Mouse (Mus musculus) thymus, postnatal 10 days (tissue): ENCODE results near the gene Atp5g3.
A peak's percentile ranks its signal among the peaks of the same experiment; 100 is the strongest.
"Not testable (repeated sequence)": the region's sequence is repeated elsewhere in the genome, so short reads cannot be mapped to it uniquely, and the experiment has no call there.

Experiments used
- DNase-seq, 2 experiments: peaks; one replicate each; pipeline ENCODE4 v3.0.0; 2021; ENCODE audit warnings: low spot score in 2 of 2

Gene Atp5g3

DNA sequence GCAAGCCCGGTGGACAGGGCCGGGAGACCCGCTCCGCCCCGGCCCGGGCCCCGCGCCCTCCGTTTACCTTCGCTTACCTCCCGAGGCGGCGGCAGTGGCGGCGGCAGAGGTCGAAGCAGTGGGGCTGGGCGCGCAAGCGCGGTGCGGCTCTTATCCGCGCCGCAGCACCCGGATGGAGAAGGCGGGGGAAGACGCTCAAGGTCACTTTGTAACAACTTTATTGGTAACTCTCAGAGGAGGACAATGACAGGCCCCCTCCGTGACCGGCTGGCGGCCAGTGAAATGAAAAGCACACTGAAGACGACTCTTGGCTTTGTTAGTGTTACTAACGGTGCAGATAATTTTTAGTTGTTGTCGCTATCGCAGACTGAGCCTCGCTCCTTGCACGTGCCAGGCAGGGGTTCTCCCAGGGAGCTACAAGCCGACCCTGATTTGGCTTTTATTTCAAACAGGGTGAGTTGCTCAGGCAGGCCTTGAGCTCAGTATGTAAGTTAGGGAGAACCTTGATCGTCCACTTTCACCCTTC is at the start of gene Atp5g3:
Gene Atp5g3 (minus strand): TSS at position 152 of the 526 bp plus-strand sequence.
- DNase-seq, result peak; percentile 89 to 90

DNA sequence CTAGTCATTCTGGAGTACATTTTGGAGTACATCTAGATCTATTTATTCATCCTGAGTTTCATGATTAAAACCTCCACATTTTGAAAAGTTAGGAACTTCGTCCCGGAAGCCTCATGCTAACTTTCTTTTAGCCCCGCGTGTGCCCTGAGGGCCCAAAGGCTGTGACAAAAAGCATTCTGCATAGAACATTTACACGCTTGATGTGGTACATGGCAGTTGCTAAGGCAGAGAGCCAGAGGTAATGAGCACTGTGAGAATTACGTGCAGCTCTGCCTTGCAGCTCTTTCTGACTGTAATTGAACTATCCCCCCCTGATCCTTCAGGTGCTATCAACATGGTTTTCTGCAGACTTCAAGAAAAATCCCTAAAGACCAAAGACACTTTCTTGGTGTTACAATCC is 47.2 kb upstream of the Atp5g3 start:
- DNase-seq, result no peak

DNA sequence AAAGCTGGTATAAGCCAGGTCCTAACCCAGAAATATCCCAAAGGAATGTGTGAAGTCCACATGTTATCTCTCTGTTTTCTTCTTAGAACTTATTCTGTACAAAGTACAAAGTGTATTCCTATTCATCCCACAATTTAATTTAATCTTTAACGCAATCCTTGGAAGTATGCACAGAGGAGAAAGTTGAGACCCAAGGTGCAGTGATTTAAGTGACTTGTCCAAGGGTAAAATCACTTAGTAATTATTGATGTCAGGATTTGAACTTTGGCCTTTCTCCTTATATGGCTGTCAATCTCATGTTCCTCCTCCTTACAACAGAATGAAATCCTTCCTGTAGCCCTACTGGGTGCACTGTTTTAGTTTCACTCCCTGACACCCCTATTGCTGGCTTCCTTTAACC is 42.5 kb upstream of the Atp5g3 start:
- no peak for DNase-seq

DNA sequence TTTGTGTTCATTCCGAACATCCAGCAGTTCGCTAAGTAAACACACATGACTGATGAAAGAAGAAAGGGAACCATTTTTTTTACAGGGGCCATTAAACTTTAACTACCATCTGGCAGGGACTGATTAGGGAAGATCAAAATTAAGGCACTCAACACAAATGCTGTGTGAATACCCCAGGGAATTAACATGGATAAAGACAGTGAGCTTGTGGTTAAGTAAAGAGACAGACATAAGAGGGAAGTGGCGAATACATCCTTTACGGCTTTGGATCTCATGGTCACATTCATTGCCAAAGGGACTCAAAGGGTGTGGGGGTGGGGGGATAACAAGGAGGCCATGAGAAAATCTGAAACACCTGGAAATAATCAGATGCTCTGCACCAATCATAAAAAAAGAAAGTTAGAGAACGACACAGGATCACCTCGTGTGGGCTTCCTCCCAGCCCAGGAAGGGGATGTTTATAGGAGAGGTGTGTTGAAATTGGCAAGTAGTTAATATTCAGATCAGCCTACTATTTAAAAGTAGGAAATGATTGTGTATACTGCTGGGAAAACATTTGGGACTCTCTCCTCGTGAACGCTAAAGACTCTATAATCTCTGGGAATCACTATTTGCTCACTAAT is 41.6 kb upstream of the Atp5g3 start:
- DNase-seq, result no peak

DNA sequence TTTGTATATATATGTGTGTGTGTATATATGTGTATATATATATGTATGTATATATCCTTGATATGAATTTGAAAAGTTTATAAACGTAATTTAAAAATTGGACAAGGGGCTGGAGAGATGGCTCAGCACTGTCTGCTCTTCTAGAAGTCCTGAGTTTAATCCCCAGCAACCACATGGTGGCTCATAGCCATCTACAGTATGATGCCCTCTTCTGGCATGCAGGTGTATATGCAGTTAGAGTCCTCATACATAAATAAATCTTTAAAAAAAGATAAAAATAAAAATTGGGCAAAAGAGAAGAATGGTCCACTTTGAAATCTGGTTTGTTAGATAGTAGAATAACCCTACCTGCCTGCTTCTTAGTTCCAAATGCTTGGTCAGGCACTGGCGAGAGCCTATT is 36.2 kb upstream of the Atp5g3 start:
- no peak for DNase-seq

DNA sequence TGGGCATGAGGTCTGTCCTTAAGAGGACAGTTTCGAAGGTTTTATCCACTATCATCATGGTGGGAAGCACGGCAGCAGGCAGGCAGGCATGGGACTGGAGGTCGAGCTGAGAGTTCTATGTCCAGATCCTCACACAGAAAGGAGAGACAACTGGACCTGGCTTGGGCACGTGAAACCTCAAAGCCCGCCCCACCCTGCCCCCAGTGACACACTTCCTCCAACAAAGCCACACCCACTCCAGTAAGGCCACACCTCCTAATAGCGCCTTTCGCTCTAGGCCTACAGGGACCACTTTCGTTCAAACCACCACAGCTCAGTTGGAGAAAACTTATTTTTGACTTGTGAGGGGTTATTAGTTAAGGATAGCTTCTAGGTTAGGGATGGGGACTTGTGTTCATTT is 32.6 kb upstream of the Atp5g3 start:
- DNase-seq, result no peak

DNA sequence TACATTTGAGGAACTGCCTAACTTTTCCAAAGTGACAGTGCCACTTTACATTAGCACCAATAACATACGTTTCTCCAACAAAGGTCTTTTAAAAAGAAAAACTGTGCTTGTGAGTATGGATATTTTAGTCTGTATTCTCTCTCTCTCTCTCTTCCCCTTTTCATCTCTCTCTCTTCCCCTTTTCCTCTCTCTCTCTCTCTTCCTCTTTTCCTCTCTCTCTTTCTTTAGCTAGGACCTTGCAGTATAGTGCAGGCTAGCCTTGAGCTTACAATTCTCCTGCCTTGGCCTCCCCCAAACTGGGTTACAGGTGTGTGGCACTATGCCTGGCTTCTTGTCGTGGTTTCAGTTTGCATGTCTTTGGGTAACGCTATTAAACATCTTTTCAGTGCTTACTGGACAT is 31.7 kb upstream of the Atp5g3 start:
- DNase-seq, result no peak

DNA sequence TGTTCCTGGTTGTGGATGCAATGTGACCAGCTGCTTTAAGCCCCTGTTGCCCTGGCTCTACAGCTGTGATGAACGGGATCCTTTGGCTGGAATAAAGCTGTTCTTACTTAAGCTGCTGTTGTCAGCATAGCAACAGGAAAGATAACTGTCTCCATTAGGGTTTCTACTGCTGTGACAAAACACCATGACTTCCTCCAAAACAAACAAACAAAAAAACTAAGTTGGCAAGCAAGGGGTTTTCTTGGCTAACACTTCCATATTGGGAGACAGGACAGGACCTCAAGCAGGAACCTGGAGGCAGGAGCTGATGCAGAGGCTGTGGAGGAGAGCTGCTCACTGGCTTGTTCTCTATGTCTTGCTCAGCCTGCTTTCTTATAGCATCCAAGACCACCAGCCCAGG is 30.2 kb upstream of the Atp5g3 start:
- DNase-seq, result no peak

DNA sequence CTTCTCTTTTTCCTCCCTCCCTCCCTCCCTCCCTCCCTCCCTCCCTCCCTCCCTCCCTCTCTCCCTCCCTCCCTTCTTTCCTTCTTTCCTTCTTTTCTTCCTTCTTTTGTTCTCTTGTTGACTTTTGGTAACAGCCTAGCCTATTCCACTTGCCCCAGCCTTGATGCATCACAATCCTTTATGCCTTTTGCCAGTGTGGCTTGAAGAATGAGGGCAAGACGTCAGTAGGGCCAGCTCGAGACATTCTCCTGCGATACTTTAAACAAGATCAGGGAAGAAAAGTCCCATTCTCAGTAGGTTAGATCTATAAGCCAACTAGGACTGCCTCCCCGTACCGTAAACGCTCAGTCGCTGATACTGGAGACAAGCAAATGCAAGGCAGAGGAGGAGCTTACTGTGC is 29.3 kb upstream of the Atp5g3 start:
- DNase-seq, result no peak

DNA sequence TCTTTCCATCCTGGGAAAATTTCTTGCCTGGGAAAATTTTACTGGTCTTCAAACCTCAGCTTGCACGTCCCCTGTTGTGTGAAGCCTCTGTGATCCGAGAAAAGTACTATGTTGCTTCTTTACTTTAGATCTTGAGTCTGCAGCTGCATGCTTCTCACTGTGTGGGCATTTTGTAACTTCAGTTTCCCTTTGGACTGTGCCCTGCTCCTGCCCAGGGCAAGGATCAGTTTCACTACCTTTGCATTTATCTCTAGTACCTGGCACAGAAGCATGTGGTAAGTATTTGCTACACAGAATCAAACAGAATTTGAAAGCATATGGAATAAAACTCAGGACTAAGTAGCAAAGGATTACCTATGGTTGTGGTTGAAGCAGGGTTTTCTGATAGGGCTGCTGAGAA is 27.8 kb upstream of the Atp5g3 start:
- DNase-seq, result no peak

DNA sequence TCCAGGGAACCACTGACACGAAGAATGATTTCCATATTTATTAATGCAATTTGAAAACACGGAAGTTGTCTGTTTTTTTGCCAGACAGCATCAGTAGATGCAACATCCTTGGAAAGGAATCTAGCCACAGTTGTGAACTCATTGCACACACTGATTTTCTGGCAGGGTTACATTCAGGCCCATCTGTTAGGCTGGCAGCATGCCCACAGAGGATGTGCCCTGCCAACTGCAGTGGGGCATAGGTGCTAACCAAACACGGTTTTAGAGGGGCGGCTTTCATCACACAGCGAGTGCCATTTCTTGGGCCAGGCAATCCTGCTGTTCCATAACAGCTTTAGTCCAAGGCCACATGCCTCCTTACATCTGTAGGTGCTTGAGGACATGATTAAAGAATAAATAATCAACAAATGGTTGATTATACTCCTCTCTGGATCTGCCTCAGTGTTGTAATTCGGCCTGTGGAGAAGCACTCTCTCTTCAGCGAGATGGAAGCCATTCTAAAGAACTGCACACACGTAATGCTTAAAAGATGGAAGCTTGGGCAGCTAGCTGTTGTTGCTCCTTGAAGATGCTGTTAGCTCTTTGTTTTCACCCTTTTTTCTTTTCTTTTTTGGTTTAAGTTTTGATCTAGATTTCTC is 21.7 kb upstream of the Atp5g3 start:
- no peak for DNase-seq

DNA sequence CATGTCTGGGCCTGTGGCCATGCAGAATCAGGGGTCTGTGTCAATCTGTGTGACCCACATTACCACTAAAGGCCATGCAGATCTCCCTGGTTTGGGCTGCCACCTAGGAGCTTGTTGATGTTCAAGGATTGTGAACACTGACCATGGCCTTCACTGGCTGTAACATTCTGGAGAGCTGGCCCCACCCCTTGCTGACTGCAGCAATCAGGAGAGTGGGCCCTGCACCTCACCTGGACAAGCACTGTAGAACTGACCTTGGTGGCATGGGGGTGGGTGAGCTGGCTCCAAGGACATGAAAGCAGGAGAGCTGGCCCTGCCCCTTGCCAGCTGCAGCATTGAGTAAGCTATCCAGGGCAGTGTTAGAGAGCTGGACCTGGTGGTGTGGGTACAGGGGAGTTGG is 16.6 kb upstream of the Atp5g3 start:
- no peak for DNase-seq

DNA sequence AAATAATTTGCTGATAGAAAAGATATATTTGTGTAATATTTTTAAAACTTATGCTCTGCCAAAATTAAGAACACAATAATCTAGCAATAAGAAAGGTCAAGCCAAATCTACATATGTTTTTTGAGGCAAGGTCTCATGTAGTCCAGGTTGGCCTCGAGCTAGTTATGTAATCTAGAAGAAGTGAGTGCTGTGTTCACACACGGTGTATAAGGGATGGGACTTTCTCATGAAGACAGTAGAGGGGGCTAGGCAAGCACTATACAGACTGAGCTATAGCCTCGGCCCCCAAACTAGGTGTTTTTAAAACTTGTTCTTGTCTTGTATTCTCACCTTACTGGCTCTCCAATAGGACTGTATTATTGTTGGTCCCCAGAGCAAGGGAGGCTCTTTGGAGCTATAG is 14.4 kb upstream of the Atp5g3 start:
- no peak for DNase-seq

DNA sequence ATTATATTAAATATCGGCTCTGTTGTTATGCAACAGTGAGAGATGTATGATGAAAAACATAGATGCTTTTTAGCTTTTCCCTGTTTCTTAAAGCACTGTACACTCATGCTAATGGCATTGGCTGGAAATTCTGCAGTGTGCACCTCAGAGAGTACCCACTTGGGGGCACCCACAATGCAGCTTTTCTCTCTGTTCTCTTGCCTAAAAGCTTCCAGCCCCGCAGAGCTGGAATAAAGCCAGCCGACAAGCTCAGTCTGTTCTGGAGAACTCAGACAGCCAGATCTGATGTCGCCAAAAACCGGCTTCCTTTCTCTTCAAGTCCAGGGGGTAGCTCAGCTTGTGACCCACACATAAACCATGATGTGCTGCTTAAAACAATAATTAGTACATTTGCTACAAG is 14.0 kb upstream of the Atp5g3 start:
- peak in 1 of 2 experiments; percentile 22 for DNase-seq

DNA sequence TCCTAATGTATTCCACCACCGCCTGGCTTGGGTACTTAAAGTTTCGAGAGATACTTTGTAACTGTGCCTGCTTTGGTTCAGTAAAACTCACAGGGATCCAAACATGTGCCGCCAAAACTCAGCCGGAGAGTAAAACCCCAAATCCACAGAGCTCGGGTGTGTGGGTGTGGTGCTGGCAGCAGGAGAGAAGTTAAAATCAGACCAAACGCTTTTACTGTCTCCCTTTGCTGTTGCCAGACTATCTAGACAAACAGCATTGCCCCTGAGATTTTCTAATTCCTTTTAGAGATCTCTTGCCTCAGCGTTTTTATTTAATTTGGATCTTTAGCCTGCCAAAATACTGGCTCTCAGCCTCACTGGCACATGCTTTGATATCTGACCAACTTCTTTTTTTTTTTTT is 8.5 kb upstream of the Atp5g3 start:
- no peak for DNase-seq

DNA sequence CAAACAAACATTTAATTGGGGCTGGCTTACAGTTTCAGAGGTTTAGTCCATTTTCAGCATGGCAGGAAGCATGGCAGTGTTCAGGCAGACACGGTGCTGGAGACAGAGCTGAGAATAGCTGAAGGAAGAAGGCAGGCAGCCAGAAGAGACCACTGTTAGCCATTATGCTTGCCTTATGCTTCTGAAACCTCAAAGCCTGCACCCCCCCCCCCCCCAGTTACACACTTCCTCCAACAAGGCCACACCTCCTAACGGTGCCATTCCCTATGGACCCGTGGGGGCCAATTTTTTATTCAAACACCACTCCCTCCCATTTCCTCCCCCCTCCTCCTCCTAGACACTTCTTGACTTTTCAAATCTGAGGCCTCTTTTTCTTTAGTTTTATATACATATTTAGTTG is 1.1 kb upstream of the Atp5g3 start:
- no peak for DNase-seq

DNA sequence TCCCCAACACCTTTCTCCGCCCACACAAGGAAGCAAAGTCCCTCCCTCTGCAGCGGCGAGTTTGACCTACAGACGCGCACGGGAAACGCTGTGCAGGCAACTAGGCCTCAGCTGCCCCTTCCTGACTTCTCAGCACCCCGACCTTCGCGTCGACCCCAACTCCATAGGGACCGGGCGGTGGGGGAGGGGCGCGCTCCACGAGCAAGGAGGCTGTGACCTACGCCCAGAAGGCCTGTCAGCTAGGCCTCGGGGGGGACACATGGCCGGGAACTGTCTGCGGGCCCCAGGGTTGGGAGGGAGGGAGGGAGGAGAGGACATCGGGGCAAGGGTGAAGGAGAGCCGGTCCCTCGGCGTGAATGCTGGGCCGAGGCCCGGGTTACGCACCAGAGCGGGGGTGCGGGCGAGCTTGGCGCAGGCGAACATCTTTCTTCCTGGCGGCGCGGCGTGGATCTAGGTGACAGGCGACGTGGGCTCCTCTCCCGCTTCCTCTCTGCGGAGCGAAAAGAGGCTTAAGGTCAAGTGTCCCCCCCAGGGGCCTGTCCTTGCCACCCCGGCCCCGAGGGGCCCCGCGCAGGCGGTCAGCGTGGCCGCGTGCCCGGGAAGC is 453 bp downstream of the Atp5g3 start:
- DNase-seq, result peak; percentile 52 to 56

DNA sequence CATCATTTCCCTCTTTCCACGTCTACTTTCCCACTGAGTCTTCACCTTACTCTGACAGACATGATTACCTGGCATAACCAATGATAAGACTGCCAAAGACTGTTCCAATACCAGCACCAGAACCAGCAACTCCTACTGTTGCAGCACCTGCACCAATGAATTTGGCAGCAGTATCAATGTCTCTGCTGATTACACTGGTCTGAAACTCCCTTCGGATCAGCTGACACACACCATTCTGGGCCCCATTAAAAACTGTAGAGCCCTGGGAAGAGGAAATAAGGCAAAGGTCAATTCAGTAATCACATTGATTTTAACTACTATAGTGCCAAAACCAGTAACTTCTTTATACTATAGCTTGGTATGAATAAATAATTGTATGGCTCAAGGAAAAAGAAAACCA is 2.0 kb downstream of the Atp5g3 start:
- no peak for DNase-seq

DNA sequence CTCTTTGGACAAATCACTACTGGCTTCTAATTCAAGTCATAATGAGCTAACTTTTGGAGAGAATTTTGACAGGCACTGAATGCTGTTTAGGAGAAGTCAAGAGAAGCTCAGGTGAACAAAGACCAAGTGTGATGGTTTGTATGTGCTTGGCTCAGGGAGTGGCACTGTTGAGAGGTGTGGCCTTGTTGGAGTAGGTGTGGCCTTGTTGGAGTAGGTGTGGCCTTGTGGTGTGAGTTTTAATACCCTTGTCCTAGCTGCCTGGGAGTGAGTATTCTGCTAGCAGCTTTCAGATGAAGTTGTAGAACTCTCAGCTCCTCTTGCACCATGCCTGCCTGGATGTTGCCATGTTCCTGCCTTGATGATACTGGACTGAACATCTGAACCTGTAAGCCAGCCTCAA is 6.4 kb downstream of the Atp5g3 start:
- DNase-seq, result not testable (repeated sequence)

DNA sequence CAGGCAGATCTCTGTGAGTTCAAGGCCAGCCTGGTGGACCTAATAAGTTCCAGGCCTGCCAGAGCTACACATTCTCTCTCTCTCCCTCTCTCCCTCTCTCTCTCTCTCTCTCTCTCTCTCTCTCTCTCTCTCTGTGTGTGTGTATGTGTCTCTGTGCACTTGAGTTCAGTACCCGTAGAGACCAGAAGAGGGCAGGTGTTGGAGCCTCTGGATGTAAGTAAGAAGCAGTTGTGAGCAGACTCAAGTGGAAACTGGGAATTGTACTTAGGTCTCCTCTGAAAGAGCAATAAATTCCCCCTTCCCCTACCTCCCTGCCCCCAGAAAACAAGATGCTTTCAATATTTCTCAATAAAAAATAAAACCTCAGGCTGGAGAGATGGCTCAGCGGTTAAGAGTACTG is 7.6 kb downstream of the Atp5g3 start:
- no peak for DNase-seq

DNA sequence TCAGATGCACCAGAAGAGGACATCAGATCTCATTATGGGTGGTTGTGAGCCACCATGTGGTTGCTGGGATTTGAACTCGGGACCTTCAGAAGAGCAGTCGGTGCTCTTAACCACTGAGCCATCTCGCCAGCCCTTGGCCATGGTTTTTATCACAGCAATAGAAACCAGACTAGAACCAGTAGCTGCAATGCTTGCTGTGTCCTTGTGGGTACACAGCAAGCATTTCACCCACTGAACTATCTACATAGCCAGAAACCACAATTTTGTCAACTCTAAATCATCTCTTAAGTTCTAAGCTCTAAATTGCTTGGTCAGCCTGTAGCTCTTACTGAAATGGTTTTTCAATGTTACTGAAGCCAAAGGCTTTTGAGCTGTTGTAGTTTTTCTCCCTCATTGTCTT is 8.8 kb downstream of the Atp5g3 start:
- DNase-seq, result not testable (repeated sequence)

DNA sequence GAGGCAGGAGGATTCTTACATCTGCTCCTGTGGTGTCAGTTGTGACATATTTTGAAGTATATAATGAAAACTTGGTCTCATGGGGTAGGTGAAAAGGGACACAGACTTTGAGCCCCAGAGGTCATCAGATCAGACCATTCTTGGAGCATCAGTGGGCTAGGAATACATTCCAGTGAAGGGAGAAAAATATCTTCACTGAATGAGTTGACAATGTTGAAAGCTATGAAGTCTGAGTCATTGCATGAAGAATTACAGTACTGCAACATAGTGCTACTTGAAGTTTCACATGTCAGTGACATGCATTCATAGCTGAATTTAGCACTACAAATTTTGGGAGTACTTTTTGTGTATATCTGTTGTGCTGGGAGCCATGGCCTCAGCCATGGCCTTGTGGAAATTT is 10.0 kb downstream of the Atp5g3 start:
- DNase-seq, result no peak

DNA sequence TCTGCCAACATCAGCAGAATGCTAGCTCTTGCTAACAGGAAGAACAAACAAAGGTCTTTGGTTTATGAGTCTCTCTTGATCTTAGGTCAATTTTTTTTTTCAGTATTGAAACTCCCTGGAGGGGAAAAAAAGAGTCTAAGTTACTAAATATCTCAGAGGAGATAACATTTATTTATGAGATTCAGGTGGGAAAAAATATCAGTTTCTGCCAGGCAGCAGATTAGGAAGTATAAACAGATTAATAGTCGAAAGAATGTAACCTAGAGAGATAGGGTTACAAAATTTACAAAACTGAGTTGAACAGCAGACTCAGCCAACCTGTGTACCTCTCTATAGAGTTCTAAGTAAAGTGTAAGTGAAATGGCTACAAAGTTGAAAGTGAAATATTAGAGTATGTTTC is 10.8 kb downstream of the Atp5g3 start:
- DNase-seq, result no peak
